Mouse (Mus musculus) ES-Bruce4 (cell line): ENCODE data around the gene Clec3b. TPM values are rescaled to one million over a fixed set of nuclear protein-coding genes. Genes with fewer than 3 reads are reported as not detected.
A peak's percentile ranks its signal among the peaks of the same experiment; 100 is the strongest.

Experiments used
- H3K27ac ChIP-seq: 2 replicates; pipeline ENCODE4 v1.5.1; 2012; ENCODE audit warnings: low read length, inconsistent platforms; ENCODE audit not compliant: insufficient read depth
- H3K27me3 ChIP-seq: 2 replicates; pipeline ENCODE4 v1.6.1; 2012; ENCODE audit warnings: mild to moderate bottlenecking, low read length, inconsistent platforms; ENCODE audit not compliant: control insufficient read depth, poor library complexity, insufficient read depth, severe bottlenecking
- H3K36me3 ChIP-seq: 2 replicates; pipeline ENCODE4 v1.6.1; 2012; ENCODE audit warnings: inconsistent platforms, mild to moderate bottlenecking, low read length, moderate library complexity; ENCODE audit not compliant: control insufficient read depth, poor library complexity, insufficient read depth, severe bottlenecking
- H3K4me1 ChIP-seq: one replicate; pipeline ENCODE4 v1.8.1; 2011; ENCODE audit warnings: low read length; ENCODE audit not compliant: control insufficient read depth, insufficient read depth
- H3K4me3 ChIP-seq: 2 replicates; pipeline ENCODE4 v1.5.1; 2011; ENCODE audit warnings: low read depth, mild to moderate bottlenecking, low read length
- H3K9ac ChIP-seq: 2 replicates; pipeline ENCODE4 v1.6.1; 2012; ENCODE audit warnings: low read depth, mild to moderate bottlenecking, inconsistent platforms; ENCODE audit not compliant: poor library complexity, severe bottlenecking
- H3K9me3 ChIP-seq: replicated peaks from 2 replicates; pipeline ENCODE4 v1.6.1; 2012; ENCODE audit warnings: mild to moderate bottlenecking, low read length, inconsistent platforms; ENCODE audit not compliant: control insufficient read depth, poor library complexity, insufficient read depth, severe bottlenecking
- CTCF ChIP-seq: IDR thresholded peaks from one replicate; pipeline ENCODE4 v1.8.1; 2011; ENCODE audit warnings: low read depth, low read length
- EP300 ChIP-seq: IDR thresholded peaks from 2 replicates; pipeline ENCODE4 v1.6.1; 2011; ENCODE audit warnings: low read depth, low read length; ENCODE audit not compliant: insufficient read depth
- POLR2A ChIP-seq: IDR thresholded peaks from one replicate; pipeline ENCODE4 v1.8.1; 2011; ENCODE audit warnings: low read length; ENCODE audit not compliant: insufficient read depth
- polyA plus RNA-seq: library from polyadenylated mRNA; stranded (reverse); fragments of >200 nt; gene quantifications from 2 replicates; pipeline ENCODE4 v1.2.4, GENCODE M21; 2011; ENCODE audit warnings: low read depth; ENCODE audit not compliant: missing spikeins, insufficient read depth, insufficient read length

Clec3b gene
- polyA plus RNA-seq, 1 experiment: not detected

DNA sequence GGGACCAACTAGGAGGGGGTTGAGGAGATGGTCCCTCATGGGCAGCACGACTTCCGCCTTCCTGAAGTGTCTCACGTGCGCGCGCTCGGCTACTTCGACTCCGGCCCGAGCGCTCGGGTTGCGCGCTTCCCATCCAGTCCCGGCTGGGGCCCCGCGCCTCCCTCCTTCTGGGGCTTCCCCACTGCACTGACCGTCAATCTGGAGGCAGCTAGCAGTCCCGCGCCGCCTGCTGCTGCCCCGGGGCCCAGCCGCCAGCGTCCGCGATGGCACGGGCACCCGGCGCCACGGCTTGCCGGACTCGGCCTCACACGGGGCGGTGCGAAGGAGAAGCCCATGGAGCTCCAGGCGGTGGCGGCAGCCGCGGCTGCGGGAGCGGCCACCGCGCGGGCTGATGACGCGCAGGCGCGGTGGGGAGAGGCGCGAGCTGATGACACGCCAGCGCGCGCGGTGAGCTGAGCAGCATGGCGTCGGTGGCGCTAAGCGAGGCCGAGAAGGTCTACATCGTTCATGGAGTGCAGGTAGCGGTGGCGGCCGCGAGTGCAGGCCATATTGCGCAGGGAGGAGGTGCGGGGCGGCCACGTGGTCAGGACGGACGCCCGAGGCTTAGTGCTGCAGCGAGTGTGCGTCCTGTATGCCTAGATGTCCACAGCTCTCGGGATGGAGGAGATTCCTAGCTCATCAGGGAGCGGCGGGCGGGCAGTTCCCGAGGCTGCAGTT lies 37.8 kb upstream of the Clec3b start, which contains the start of the genes Zdhhc3 and Exosc7:
TSS of gene Zdhhc3 (minus strand) at position 401 of the 717 bp plus-strand sequence.
TSS of gene Exosc7 (plus strand) at position 411 of the 717 bp plus-strand sequence.
- H3K9ac ChIP-seq: peak within 1 kb of the TSS; percentile 43
- peak within 1 kb of the TSS; percentile 76 for H3K4me3 ChIP-seq
- no peaks in the 10 kb centered on the region for H3K27me3 ChIP-seq
- H3K36me3 ChIP-seq: no peaks in the 10 kb centered on the region
- no peaks in the 10 kb centered on the region for H3K4me1 ChIP-seq
- TF ChIP-seq CTCF (no peak), POLR2A (peak; percentile 85), EP300 (no peak)
- no peaks in the 10 kb centered on the region for H3K9me3 ChIP-seq
- H3K27ac ChIP-seq: no peak within 1 kb of the TSS

DNA sequence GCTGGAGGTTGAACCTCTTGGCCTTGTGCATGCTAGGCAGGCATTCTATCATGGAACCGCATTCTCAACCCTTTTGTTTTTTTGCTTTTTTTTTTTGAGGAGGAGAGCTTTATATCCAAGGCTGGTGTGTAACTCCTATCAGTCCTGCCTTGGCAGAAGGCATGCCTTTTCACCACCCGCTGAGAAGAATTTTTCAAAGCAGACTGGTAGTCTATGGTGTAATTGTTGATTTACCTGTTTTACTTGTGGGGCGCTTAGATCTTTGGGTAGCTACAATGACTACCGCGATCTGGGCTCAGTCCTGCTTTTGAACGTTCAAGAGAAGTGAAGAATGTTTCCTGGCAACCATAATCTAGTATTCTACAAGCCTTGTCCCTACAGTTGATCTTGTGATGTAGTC lies 36.8 kb upstream of the Clec3b start:
- H3K9ac ChIP-seq: peak overlapping the region; percentile 43
- no peaks in the 10 kb centered on the region for H3K9me3 ChIP-seq
- peak overlapping the region; percentile 76 for H3K4me3 ChIP-seq
- H3K27ac ChIP-seq: no peak overlapping the region
- H3K4me1 ChIP-seq: no peaks in the 10 kb centered on the region
- TF ChIP-seq POLR2A: no peak
- no peaks in the 10 kb centered on the region for H3K27me3 ChIP-seq
- H3K36me3 ChIP-seq: peaks cover 3% of the 10 kb centered on the region

DNA sequence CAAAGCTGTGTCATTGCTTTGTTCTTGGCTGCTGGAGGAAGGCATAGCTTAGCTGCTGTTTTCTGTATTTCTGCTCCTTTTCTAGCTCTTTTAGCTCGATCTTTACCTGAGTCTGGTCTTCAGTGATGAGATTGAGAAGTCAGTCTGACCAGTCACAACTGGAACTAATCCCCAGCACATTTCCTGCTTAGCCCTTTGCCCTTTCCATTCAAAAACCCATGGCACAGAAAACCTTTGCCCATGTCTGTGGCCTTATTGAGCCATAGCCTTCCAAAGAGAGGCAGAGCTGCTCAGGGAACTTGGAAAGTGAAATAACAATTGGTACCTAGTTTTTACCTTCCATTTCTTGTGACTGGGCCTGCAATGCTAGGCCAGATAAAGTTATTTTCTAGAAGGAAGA lies 35.2 kb upstream of the Clec3b start:
- Histone ChIP-seq H3K4me3 (no peak overlapping the region), H3K9me3 (no peaks in the 10 kb centered on the region), H3K4me1 (no peaks in the 10 kb centered on the region), H3K27ac (no peak overlapping the region), H3K36me3 (peaks cover 18% of the 10 kb centered on the region), H3K9ac (no peak overlapping the region), H3K27me3 (no peaks in the 10 kb centered on the region)
- TF ChIP-seq CTCF: no peak
- no peak for TF ChIP-seq EP300
- TF ChIP-seq POLR2A: no peak

DNA sequence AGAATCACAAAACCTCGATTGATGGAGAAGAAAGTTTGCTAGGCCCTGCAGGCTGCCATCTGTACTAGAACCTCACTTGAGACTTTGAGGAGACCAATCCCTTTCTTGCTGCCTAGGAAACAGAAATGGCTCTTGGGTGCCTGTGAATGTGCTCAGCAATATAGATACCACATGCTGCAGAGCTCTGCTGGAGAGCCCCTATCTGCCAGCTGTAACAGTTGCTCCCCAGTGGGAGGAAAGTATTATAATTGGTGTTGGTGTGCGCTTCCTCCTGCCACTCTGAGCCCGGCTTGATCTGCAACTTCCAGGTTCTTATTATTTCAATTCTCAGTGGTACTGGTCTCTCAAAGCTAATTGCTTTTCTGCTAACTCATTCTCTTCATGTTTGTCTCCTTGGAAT lies 27.7 kb upstream of the Clec3b start:
- Histone ChIP-seq H3K4me1 (no peaks in the 10 kb centered on the region), H3K9me3 (no peaks in the 10 kb centered on the region), H3K36me3 (peaks cover 39% of the 10 kb centered on the region), H3K27me3 (no peaks in the 10 kb centered on the region), H3K9ac (no peak overlapping the region), H3K4me3 (no peak overlapping the region), H3K27ac (no peak overlapping the region)
- no peak for TF ChIP-seq CTCF
- TF ChIP-seq POLR2A: no peak
- no peak for TF ChIP-seq EP300

DNA sequence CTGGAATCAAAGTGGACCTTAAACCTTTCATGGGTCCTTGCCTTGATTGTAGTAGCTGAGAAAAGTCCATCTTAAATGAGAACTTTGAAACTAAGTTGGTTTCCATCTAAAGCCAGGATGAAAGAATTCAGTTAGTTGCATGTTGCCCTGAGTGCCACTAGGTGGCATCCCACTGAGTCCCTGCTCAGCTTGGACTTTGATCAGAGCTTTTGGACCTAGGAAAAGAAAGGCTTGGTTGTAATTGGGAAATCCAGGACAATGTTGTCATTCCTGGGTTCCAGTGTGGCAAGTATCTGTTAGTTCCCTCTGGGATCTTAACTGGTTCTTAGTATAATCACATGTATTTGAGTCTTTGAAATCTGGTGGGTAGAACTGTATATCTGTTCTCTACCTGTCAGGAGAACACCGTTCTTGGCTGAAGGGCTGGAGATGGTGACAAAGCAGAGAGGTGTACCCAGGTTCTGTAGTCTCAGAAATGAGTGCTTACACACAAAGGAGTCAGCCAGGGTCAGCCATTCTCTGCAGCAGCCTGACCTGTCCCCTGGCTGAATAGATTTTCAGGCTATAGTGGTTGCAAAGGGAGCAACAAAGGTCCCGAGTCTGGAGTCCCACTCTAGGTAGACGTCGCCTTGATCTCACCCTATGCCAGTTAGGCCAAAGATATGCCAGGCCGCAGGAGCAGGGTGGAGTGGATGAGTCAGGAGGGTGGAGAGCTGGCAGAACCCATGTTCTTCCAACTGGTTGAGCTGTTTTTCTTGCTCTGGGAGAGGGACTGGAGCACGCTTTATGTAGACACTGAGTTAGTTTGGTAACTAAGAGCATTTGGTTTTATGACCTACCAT lies 27.0 kb upstream of the Clec3b start:
- no peak overlapping the region for H3K27ac ChIP-seq
- peaks cover 44% of the 10 kb centered on the region for H3K36me3 ChIP-seq
- no peaks in the 10 kb centered on the region for H3K9me3 ChIP-seq
- TF ChIP-seq CTCF (peak; percentile 66), EP300 (no peak)
- no peak overlapping the region for H3K4me3 ChIP-seq
- H3K27me3 ChIP-seq: no peaks in the 10 kb centered on the region
- H3K4me1 ChIP-seq: no peaks in the 10 kb centered on the region
- H3K9ac ChIP-seq: no peak overlapping the region

DNA sequence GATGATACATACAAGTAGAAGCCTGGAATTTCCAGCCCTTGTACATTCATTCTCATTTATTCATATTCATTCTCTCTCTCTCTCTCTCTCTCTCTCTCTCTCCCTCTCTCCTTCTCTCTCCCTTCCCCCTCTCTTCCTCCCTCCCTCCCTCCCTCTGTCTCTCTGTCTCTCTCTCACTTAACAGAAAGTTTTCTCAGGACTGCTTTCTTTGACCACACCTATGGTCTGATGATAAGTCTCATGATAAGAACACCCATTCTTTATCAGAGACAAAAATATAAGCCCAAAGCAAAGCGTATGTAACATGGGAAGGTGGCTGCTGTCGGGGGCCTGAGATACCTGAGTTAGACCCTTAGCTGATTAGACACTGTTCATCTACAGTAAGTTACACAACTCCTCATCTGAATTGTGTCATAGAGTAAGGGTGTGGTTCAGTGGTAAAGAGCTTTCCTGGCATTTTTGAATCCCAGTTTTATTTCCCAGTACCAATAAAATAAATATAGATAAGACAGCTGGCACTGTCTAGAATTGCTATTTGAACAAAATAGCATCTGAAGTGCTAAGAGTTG lies 26.2 kb upstream of the Clec3b start:
- H3K9ac ChIP-seq: no peak overlapping the region

More for the DNA sequence above, 26.2 kb upstream of the Clec3b start:
- TF ChIP-seq POLR2A: no peak
- no peak for TF ChIP-seq CTCF
- TF ChIP-seq EP300: no peak
- Histone ChIP-seq H3K27ac (no peak overlapping the region), H3K36me3 (peaks cover 42% of the 10 kb centered on the region), H3K9me3 (no peaks in the 10 kb centered on the region), H3K4me1 (no peaks in the 10 kb centered on the region), H3K27me3 (no peaks in the 10 kb centered on the region), H3K4me3 (no peak overlapping the region)
